Mouse (Mus musculus) testis, adult 2 months (tissue): ENCODE results near the gene Spdye4c.

Source experiments
- CTCF ChIP-seq: fragments of 200-500 bp; IDR thresholded peaks from 2 replicates; pipeline ENCODE4 v1.5.1; 2012; ENCODE audit warnings: low read depth, mild to moderate bottlenecking, inconsistent platforms, low read length, moderate library complexity; ENCODE audit not compliant: control insufficient read depth, insufficient read depth, insufficient replicate concordance
- POLR2A ChIP-seq: fragments of 200-500 bp; IDR thresholded peaks from 2 replicates; pipeline ENCODE4 v1.6.1; 2012; ENCODE audit warnings: low read depth, mild to moderate bottlenecking, inconsistent platforms, low read length, moderate library complexity; ENCODE audit not compliant: control insufficient read depth

- TF ChIP-seq CTCF: no peak
- TF ChIP-seq POLR2A: no peak
Measured at GRCm38 (mm10) chr2:128545447-128545846, 45.6 kb upstream of the Spdye4c start.
